Mouse (Mus musculus): Measurements from ENCODE around the gene Fam136a. TPM values are rescaled to one million over a fixed set of nuclear protein-coding genes. Genes with fewer than 3 reads are reported as not detected.
"Not testable (repeated sequence)": the region's sequence is repeated elsewhere in the genome, so short reads cannot be mapped to it uniquely, and the experiment has no call there.

The Fam136a gene
- 10 to 100 TPM; 20.5 to 21.7 TPM for total RNA-seq (2021)
- long read RNA-seq, experiment 1, transcript Fam136a-201 (3 exons, 1,643 nt), result major isoform, 35 of 48 reads
- long read RNA-seq, experiment 1, partial matches to known transcripts, result 0 of 48 reads
- long read RNA-seq, experiment 1, other reads (novel, unspliced or antisense), result 13 of 48 reads
- long read RNA-seq, experiment 2, transcript Fam136a-201 (3 exons, 1,643 nt), result major isoform, 52 of 59 reads
- long read RNA-seq, experiment 2, partial matches to known transcripts, result 4 of 59 reads
- long read RNA-seq, experiment 2, other reads (novel, unspliced or antisense), result 3 of 59 reads

DNA sequence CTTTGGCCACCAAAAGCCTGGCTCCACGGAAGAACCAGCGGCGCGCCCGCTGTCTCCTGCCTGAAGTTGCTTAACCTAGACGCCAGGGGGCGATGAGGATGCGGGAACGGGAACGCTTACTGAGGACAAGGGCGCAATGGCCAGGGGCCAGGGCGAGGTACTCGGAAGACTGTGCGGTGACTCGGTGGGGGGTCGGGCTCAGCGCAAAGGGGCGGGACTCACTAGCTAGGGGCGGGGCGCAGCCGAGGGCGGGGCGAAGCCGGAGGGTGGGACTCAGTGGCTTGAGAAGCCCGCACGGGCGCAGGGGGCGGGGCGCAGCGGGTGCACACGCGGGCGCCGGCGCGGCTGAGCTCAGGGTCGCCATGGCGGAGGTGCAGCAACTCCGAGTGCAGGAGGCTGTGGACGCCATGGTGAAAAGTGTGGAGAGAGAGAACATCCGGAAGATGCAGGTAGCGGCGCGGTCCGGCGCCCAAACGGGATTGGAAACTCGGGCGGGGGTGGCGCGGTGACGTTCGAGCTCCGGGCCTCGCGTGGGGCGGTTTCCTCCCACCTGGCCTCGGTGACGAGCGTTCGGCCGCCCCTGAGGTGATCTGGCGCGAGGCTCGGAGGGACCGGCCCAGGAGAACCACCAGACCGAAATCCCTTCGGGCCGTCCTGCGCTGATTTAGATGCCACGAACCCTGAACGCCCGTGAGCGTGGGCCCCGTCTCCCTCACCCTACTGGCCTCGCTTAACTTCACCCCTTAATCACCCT lies at the start of gene Fam136a:
TSS of gene Fam136a (plus strand) at position 276 of the 754 bp plus-strand sequence.
- DNase-seq (ENCODE audit: low spot score in 2 of 2), result peak; percentile 92 to 93

DNA sequence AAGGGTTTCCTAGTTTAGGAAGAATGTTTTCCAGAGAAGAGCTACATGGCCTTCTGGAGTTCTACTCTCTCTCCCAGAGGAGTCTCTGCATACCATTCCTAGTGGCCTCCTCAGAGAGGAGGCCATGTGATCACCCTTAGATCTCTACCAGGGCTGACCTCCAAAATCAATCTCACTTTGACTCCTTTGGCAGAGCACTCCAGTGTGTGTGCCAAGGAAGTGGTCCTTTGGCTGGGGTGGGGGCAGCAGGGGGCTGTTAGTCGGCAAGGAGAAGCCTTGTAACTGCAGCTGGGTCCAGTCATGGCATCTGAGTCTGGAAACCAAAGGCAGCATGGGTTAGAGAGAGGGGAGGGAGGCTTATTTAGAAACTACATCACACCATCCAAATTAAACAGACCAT lies 48.4 kb upstream of the Fam136a start:
- no peak for DNase-seq (ENCODE audit: low spot score in 2 of 2)

DNA sequence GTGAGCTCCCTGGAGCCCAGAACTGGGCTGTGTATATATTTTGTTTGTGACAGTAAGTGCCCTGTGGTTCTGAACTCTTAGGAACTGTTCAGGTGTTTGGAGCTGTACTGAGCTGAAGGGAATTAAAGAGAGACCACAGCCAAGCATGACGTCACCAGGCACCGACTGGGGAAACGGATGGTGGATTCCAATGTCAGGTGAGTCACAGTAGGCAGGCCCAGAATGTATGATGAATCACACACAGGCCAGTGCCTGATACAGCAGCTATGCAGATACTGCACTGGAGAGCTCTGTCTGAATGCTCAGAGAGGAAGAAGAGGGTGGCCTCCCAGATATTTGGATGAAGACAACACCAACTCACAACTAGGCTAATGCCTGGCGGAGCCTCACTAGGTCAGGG lies 46.6 kb upstream of the Fam136a start:
- DNase-seq (ENCODE audit: low spot score in 2 of 2), result peak; percentile 12 to 27

DNA sequence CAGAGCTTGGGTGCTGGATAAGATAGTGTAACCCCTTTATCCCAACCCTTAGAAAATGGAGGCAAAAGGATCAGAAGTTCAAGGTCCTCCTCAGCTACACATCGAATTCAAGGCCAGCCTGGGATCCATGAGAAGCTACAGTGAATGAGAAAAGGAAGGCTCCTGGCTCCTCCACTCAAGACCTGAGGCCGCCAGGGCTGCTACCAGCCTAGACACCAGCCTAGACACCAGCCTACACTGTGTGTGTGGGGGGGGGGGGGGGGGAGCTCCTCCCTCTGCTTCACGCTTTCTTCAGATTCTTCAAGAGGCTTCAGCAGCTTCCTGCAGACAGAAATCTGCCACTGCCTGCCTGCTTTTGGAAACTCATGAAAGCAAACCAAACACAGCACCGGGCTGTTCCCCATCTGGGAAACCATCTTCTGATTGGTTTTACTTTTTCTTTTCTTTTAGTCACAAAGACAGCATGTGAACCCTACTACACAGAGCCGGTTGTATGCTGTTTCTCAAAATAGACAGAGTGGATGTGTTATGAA lies 43.3 kb upstream of the Fam136a start:
- DNase-seq (ENCODE audit: low spot score in 2 of 2), result no peak

DNA sequence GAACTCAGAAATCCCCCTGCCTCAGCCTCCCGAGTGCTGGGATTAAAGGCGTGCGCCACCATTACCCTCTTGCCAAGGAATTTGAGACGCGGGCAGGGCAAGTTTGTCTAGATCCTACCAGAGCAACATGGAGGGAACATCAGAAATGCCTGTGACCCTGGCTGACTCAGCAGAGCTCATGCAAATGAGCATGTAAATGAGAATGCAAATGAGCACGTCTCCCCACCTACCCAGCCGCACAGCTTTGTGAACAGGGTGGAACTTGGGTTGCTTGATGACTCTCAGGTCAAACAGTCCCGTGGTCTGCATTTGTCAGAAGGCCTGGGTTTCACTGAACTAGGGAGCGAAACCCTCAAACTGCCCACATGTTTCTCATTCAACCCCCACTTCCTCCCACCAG lies 42.5 kb upstream of the Fam136a start:
- no peak for DNase-seq (ENCODE audit: low spot score in 2 of 2)

DNA sequence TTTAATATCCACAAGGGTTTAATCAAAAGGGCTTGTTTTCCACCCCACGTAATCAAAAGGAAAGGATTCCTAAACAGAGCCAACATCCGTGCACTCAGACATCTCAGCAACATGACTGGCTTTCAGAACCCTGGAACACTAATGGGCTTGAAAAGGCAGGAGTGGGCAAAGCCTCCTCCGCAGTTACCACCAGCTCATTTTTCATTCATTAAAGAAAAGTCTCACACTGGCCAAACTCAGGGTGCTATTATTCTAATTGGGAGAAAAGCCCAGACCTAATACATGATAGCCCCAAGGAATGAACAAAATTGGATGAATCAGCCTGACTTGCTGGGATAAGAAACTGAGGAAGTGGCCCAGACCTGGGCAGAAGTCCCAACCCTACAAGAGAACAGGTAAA lies 41.0 kb upstream of the Fam136a start:
- no peak for DNase-seq (ENCODE audit: low spot score in 2 of 2)

DNA sequence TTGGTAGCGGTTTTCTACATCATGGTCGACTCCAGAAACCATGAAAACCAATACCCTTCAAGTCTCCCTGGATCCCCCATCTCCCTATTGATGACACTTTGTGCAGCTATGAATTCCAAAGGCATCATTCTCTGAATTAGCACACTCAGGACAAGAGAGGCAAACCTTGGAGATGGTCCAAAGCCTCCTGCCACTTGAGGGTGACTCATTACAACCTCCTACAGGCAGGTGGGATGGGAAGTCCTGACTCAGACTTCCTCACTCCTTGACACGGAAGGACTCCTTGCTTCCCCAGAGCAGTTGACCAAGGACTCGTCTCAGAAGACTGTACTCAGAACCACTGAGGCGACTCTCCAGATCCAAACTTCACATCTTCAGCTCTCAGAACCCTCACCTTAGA lies 39.8 kb upstream of the Fam136a start:
- DNase-seq (ENCODE audit: low spot score in 2 of 2), result no peak

DNA sequence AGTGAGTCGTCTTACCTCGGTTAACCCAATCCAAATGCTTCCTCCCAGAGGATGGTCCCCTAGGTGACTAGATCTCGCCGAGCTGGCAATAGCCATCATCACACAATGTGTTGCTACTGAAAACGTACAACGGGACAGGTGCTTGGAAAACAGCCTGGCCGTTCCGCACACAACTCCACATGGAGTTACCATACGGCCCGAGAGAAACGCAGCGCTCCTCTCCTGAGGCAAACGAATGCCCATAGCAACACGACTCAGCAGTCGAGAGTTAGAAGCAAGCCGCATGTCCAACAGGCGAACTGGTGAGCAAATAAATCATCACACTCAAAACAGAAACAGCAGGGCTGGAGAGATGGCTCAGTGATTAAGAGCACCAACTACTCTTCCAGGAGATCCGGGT lies 38.6 kb upstream of the Fam136a start:
- DNase-seq (ENCODE audit: low spot score in 2 of 2), result no peak

DNA sequence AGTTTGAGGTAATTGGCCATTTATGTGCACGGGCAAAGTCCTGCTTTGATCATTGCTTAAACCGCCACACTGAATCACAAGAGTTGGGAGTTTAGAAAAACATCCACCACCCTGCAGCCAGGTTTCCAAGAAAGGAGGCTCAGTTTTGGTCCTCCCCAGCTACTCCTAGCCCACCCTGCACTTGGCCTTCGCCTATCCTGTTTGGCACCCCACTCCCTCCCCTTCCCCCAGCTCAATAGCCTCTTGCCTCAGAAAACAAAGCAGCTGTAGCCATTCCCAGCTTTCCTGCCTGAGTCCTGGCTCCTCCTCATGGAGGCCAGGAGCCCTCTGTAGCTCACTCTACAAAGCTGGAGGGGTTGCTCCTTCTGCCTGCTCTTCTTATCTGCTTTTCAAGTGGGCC lies 37.1 kb upstream of the Fam136a start:
- DNase-seq (ENCODE audit: low spot score in 2 of 2), result no peak

DNA sequence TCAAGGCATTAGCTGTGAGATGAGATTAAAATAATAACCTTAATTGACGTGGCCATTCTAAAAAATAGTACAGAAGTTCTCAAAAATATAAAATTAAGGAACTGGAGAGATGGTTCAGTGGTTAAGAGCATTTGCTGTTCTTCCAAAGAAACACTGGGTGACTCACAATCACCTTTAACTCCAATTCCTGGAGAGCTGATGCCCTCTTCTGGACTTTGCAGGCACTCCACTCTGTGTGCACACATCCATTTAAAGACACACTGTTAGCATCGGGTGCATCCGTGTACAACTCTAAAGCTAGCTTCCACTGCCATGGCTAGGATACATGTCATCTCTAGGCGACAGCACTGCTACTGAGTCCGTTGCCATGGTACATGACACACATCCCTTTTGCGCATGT lies 35.5 kb upstream of the Fam136a start:
- DNase-seq (ENCODE audit: low spot score in 2 of 2), result no peak

DNA sequence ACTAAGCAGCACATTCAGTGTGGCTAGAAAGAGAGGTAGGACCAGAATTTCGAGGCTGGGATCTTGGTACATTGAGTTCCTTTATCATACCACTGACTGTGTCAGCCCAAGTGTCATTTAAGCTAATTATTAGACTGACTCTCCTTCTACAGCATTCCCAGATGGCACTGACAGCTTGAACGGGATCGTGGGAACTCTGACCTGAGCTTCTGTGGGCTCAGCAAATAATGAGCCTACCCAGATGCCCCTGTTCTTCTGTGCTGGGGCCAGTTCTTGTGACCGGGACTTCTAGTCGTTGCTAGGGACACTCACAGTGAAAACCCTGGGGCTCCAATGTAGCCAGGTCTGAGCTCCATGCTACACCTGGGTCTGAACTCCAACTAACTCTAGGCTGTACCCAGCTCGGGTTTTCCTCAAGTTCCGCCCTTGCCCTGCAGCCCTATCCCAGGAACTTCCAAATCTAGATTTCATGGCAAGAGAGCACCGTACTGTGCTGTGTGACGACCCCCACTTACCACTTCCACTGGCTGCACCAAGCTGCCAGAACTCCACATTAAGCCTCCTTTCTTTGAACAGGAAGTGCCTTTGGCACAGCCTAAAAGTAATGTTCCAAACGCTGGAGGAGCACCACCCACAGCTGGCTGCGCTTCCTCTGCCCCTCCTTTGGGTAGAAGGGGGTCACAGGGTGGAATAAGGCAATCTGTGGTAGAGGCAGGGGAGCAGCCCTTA lies 30.2 kb upstream of the Fam136a start:
- DNase-seq (ENCODE audit: low spot score in 2 of 2), result no peak

DNA sequence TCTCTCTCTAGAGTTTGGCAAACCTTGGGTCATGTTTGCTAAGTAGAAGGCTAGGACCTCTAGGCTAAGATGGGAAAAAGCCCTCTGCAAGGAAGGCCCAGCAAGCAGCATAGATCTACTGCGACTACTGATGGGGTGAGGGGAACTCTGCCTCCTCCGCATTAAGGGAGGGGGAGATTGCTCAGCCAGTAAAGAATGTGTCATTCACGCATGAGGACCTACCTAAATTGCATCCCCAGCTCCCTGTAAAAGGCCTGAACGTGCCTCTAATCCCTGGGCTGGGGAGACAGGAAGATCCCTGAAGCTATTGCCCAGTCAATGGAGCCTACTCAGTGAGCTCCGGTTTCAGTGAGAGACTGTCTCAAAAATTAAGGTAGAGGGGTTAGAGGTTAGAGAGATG lies 29.6 kb upstream of the Fam136a start:
- no peak for DNase-seq (ENCODE audit: low spot score in 2 of 2)

DNA sequence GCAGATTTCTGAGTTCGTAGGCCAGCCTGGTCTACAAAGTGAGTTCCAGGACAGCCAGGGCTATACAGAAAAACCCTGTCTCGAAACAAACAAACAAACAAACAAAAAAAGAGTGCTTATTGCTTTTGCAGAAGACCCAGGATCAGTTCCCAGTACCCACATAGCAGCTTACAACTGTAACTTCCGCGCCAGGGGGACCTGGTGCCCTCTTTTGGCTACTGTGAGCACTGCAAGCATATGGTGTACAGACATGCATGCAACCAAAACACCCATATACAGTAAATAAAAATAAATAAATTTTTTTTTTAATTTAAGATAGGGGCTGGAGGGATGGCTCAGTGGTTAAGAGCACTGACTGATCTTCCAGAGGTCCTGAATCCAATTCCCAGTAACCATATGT lies 29.1 kb upstream of the Fam136a start:
- DNase-seq (ENCODE audit: low spot score in 2 of 2), result not testable (repeated sequence)

DNA sequence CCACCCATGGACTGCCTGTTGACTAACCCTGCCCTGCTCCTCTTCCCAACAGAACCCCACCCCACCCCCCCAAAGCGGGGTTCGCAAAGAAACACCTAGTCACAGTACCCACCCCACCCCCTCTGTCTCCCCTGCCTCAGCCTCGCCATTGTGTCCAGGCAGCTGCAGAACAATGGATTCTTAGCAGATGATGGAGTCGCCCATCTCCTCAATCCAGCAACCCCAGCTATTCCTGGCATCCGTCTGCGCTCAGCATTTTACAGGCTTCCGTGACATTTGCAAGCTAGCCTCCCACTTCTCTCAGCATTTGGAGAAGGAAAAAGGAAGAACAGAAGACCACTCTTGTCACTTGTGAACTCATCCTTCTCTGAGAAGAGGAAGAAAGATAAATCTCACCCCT lies 21.8 kb upstream of the Fam136a start:
- no peak for DNase-seq (ENCODE audit: low spot score in 2 of 2)

DNA sequence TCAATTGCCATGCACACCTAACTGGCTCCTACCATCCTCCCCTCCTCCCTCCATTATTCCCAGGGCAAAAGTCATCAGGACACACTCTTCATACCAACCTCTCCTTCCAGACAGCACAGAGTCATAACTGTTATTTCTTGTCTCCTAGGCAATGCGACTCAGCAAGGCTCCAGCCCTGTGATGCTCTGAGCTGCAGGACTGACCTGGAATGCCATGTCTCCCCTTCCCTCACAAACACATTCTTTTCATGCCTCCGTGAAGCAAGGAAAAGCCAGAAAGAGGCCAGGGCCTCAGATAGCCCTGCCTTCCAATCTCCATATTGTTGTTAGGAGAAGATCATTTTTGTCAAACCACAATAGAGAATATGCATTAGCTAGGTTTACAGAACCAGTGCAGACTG lies 19.4 kb upstream of the Fam136a start:
- no peak for DNase-seq (ENCODE audit: low spot score in 2 of 2)

DNA sequence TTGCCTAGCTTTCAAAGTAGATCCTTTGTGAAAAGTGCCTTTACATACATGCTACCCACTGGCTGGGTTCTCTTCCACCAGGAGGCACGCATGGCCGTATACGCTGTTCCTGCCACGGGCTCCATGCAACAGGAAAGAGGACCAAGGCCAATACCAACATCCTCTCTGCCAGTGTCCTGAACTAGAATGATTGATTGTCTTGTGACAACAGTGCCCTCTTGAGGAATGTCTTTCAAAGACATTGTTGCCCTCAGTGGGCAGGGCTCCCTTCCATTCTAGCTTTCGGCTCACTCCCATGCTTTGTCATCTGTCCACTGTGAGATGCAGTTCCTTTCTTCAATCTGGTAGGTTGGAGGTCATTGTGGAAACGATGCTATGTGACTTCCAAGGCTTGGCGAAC lies 16.2 kb upstream of the Fam136a start:
- DNase-seq (ENCODE audit: low spot score in 2 of 2), result no peak

DNA sequence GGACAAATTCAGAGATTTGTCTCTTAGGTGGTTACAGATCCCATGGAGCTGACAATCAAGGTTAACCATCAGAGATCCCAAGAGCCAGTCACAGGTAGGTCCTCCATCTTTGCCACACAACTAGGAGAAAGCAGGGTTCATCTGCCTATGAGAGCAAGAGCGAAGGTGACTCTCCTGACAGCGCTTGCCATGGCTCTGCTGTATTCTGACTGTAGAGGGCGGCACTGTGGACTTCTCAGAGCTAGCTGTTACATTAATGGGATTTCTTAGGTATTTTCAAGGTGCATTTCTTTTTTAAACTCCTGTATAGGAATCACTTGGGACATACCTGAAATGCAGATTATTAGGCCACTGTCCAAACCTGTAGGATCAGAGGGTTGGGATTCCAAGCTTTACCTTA lies 10.5 kb upstream of the Fam136a start:
- no peak for DNase-seq (ENCODE audit: low spot score in 2 of 2)

DNA sequence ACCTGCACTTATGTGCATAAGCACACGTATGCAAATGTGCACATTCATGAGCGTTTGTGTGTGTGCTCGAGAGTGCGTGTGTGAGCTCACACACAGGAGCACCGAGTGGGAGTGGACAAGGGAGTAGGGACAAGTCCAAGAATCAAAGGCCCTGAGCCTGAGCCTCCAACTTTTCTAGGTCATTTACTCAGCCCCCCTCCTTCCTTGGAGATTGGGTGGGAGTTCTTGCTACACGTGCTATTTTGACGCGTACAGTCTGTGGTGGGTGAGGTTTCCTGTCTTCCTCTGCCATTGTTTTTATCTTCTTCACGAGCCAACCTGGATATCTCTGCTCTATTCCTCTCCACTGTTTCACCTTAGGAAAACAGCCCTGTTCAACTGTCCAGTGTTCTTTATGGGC lies 8.5 kb upstream of the Fam136a start:
- DNase-seq (ENCODE audit: low spot score in 2 of 2), result no peak

DNA sequence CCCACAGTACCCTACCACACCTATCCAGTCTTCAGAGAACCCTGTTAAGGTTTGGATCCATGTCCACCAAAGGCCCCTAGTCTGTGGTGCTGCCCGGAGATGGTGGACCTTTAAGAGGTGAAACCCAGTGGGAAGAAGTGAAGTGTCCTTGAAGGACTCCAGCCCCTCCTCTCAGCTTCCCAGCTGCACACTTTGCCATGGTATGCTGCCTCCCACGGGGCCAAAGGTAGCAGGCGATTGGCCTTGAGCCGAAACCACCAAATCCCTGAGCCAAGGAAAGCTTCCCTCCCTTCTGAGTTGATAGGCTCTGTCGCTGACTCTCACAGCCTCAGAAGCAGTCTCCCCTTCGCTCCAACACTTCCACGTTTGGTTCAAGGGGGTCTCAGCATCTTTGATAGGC lies 4.8 kb upstream of the Fam136a start:
- no peak for DNase-seq (ENCODE audit: low spot score in 2 of 2)

DNA sequence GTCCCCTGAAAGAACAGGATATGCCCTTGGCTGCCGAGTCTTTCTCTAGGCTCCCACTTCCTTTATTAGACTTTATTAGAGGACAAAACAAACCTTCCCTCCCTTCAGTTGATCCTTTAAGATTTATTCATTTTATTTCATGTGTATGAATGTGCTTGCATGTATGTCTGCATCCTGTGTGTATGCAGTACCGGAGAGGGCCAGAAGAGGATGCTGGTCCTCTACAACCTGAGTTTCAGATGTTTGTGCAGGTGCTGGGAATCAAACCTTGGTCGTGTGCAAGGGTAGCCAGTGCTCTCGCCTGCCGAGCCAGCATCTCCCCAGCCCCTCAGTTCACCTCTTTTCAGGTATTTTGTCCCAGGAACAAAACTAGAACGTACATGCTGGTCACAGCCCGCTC lies 4.1 kb upstream of the Fam136a start:
- DNase-seq (ENCODE audit: low spot score in 2 of 2), result no peak

DNA sequence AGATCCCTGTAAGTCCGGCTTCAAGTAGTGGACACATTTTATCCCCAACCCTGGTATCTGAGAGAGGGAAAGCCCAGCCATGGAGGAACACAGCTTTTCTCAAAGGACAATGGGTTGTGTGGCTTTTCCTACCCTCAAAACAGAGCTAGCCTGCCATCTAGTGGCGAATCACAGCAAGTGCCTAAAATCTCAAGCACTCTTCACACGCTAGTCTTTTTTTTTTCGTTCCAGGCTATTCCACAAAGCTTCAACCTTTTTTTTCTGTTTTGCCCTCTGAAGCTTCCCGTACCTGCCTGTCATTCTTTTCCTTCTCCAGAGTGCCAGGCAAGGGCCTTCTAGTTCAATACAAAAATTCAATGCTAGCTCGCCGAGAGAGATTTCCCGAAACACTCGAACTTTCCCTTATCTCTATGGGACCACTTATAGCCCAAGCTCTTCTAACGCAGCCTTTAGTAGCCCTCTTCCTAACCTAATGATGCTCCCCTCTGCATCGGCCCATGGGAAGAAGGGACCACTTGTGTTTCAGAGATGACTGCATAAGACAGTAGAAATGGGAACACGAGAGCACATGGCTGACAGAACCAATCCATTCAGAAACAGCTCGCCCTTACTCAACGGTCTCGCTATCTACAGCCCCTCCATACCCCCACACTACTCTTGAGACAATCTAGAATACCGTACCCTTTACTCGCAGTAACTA lies 854 bp upstream of the Fam136a start:
- peak; percentile 81 for DNase-seq (ENCODE audit: low spot score in 2 of 2)

Measured in left cerebral cortex, adult 18-20 months (tissue).